Mouse (Mus musculus): ENCODE measurements around the gene BC048679. TPM values are rescaled to one million over a fixed set of nuclear protein-coding genes. Genes with fewer than 3 reads are reported as not detected.

Gene BC048679
- polyA plus RNA-seq (2014; fragmentation: Nextera tagmentation; extraction: Ambion mirVana): not detected in 2 replicates

- WGBS: 44% methylated on average over 7 of the region's 7 CpGs
- Histone ChIP-seq H3K4me2 (no peak within 1 kb of the TSS), H3K9me3 (ENCODE audit: control insufficient read depth, low read length) (no peaks in the 10 kb centered on the region), H3K4me3 (ENCODE audit: low read depth, low read length) (no peak within 1 kb of the TSS), H3K27ac (ENCODE audit: low read depth, low read length) (no peak within 1 kb of the TSS), H3K9ac (ENCODE audit: low read depth, low read length) (no peak within 1 kb of the TSS), H3K27me3 (replicated peaks; ENCODE audit: control insufficient read depth, insufficient read depth, low read length) (peaks cover 19% of the 10 kb centered on the region), H3K4me1 (replicated peaks; ENCODE audit: control insufficient read depth, insufficient read depth, low read length) (no peaks in the 10 kb centered on the region), H3K36me3 (ENCODE audit: control insufficient read depth, insufficient read depth, low read length) (no peaks in the 10 kb centered on the region)
- ATAC-seq (replicated peaks; ENCODE audit: low FRiP score) (no peak), DNase-seq (ENCODE audit: low spot score) (no peak)
These were observed at the start of gene BC048679 for GRCm38 (mm10) chr7:81498181-81498580. TSS of gene BC048679 (minus strand) at chr7:81498281.

GRCm38 (mm10) chr7:81542934-81543333 lies 44.9 kb upstream of the BC048679 start:
- H3K27me3 ChIP-seq (replicated peaks; ENCODE audit: control insufficient read depth, insufficient read depth, low read length): no peaks in the 10 kb centered on the region; the same call in 1 of the 2 replicates
- H3K36me3 ChIP-seq (ENCODE audit: control insufficient read depth, insufficient read depth, low read length): no peaks in the 10 kb centered on the region
- no peak overlapping the region for H3K4me2 ChIP-seq
- H3K9me3 ChIP-seq (ENCODE audit: control insufficient read depth, low read length): no peaks in the 10 kb centered on the region
- 75% methylated on average over 8 of the region's 8 CpGs for WGBS
- no peak overlapping the region for H3K9ac ChIP-seq (ENCODE audit: low read depth, low read length)
- no peak overlapping the region for H3K27ac ChIP-seq (ENCODE audit: low read depth, low read length)
- no peaks in the 10 kb centered on the region for H3K4me1 ChIP-seq (replicated peaks; ENCODE audit: control insufficient read depth, insufficient read depth, low read length)
- no peak for ATAC-seq (replicated peaks; ENCODE audit: low FRiP score)
- no peak overlapping the region for H3K4me3 ChIP-seq (ENCODE audit: low read depth, low read length)
- no peak for DNase-seq (ENCODE audit: low spot score)

- H3K9me3 ChIP-seq (ENCODE audit: control insufficient read depth, low read length): no peaks in the 10 kb centered on the region
- DNase-seq (ENCODE audit: low spot score) (no peak), ATAC-seq (replicated peaks; ENCODE audit: low FRiP score) (no peak)
- no peak overlapping the region for H3K27ac ChIP-seq (ENCODE audit: low read depth, low read length)
- H3K4me1 ChIP-seq (replicated peaks; ENCODE audit: control insufficient read depth, insufficient read depth, low read length): no peaks in the 10 kb centered on the region
- H3K9ac ChIP-seq (ENCODE audit: low read depth, low read length): no peak overlapping the region
- no peak overlapping the region for H3K4me3 ChIP-seq (ENCODE audit: low read depth, low read length)
- WGBS: 77% methylated on average over 7 of the region's 7 CpGs
- H3K4me2 ChIP-seq: no peak overlapping the region
- no peaks in the 10 kb centered on the region; the same call in 1 of the 2 replicates for H3K27me3 ChIP-seq (replicated peaks; ENCODE audit: control insufficient read depth, insufficient read depth, low read length)
- H3K36me3 ChIP-seq (ENCODE audit: control insufficient read depth, insufficient read depth, low read length): no peaks in the 10 kb centered on the region
These were observed 43.9 kb upstream of the BC048679 start for GRCm38 (mm10) chr7:81541924-81542524.

GRCm38 (mm10) chr7:81540999-81541398 lies 42.9 kb upstream of the BC048679 start:
- H3K27ac ChIP-seq (ENCODE audit: low read depth, low read length): no peak overlapping the region
- 50% methylated on average over 1 of the region's 1 CpGs for WGBS
- no peak for ATAC-seq (replicated peaks; ENCODE audit: low FRiP score)
- H3K27me3 ChIP-seq (replicated peaks; ENCODE audit: control insufficient read depth, insufficient read depth, low read length): no peaks in the 10 kb centered on the region; the same call in 1 of the 2 replicates
- no peak overlapping the region for H3K4me3 ChIP-seq (ENCODE audit: low read depth, low read length)
- H3K4me2 ChIP-seq: no peak overlapping the region
- H3K36me3 ChIP-seq (ENCODE audit: control insufficient read depth, insufficient read depth, low read length): no peaks in the 10 kb centered on the region
- no peaks in the 10 kb centered on the region for H3K4me1 ChIP-seq (replicated peaks; ENCODE audit: control insufficient read depth, insufficient read depth, low read length)
- H3K9me3 ChIP-seq (ENCODE audit: control insufficient read depth, low read length): no peaks in the 10 kb centered on the region
- DNase-seq (ENCODE audit: low spot score): no peak
- no peak overlapping the region for H3K9ac ChIP-seq (ENCODE audit: low read depth, low read length)

- Histone ChIP-seq H3K27me3 (replicated peaks; ENCODE audit: control insufficient read depth, insufficient read depth, low read length) (no peaks in the 10 kb centered on the region; the same call in 1 of the 2 replicates), H3K4me1 (replicated peaks; ENCODE audit: control insufficient read depth, insufficient read depth, low read length) (no peaks in the 10 kb centered on the region), H3K4me3 (ENCODE audit: low read depth, low read length) (no peak overlapping the region), H3K4me2 (no peak overlapping the region), H3K27ac (ENCODE audit: low read depth, low read length) (no peak overlapping the region), H3K9me3 (ENCODE audit: control insufficient read depth, low read length) (no peaks in the 10 kb centered on the region), H3K9ac (ENCODE audit: low read depth, low read length) (no peak overlapping the region), H3K36me3 (ENCODE audit: control insufficient read depth, insufficient read depth, low read length) (peaks cover 10% of the 10 kb centered on the region)
- no peak for ATAC-seq (replicated peaks; ENCODE audit: low FRiP score)
- WGBS: 51% methylated on average over 2 of the region's 2 CpGs
- DNase-seq (ENCODE audit: low spot score): no peak
These were observed 41.5 kb upstream of the BC048679 start for GRCm38 (mm10) chr7:81539565-81539964.

- peaks cover 3% of the 10 kb centered on the region; the same call in 1 of the 2 replicates for H3K9me3 ChIP-seq (ENCODE audit: control insufficient read depth, low read length)
- H3K27me3 ChIP-seq (replicated peaks; ENCODE audit: control insufficient read depth, insufficient read depth, low read length): no peaks in the 10 kb centered on the region; the same call in 1 of the 2 replicates
- no peak overlapping the region for H3K9ac ChIP-seq (ENCODE audit: low read depth, low read length)
- H3K36me3 ChIP-seq (ENCODE audit: control insufficient read depth, insufficient read depth, low read length): peaks cover 23% of the 10 kb centered on the region
- no peak overlapping the region for H3K4me2 ChIP-seq
- 72% methylated on average over 2 of the region's 2 CpGs for WGBS
- no peak overlapping the region for H3K27ac ChIP-seq (ENCODE audit: low read depth, low read length)
- DNase-seq (ENCODE audit: low spot score): no peak
- no peaks in the 10 kb centered on the region for H3K4me1 ChIP-seq (replicated peaks; ENCODE audit: control insufficient read depth, insufficient read depth, low read length)
- ATAC-seq (replicated peaks; ENCODE audit: low FRiP score): no peak
- H3K4me3 ChIP-seq (ENCODE audit: low read depth, low read length): no peak overlapping the region
These were observed 40.1 kb upstream of the BC048679 start for GRCm38 (mm10) chr7:81538070-81538675.

- no peak overlapping the region for H3K4me3 ChIP-seq (ENCODE audit: low read depth, low read length)
- ATAC-seq (replicated peaks; ENCODE audit: low FRiP score) (no peak), DNase-seq (ENCODE audit: low spot score) (no peak)
- WGBS: 90% methylated on average over 4 of the region's 4 CpGs
- no peak overlapping the region for H3K4me2 ChIP-seq
- H3K9ac ChIP-seq (ENCODE audit: low read depth, low read length): no peak overlapping the region
- no peak overlapping the region for H3K27ac ChIP-seq (ENCODE audit: low read depth, low read length)
- no peaks in the 10 kb centered on the region for H3K4me1 ChIP-seq (replicated peaks; ENCODE audit: control insufficient read depth, insufficient read depth, low read length)
- H3K36me3 ChIP-seq (ENCODE audit: control insufficient read depth, insufficient read depth, low read length): peaks cover 37% of the 10 kb centered on the region
- no peaks in the 10 kb centered on the region for H3K27me3 ChIP-seq (replicated peaks; ENCODE audit: control insufficient read depth, insufficient read depth, low read length)
- peaks cover 3% of the 10 kb centered on the region; the same call in 1 of the 2 replicates for H3K9me3 ChIP-seq (ENCODE audit: control insufficient read depth, low read length)
These were observed 38.4 kb upstream of the BC048679 start for GRCm38 (mm10) chr7:81536478-81536877.

- H3K27me3 ChIP-seq (replicated peaks; ENCODE audit: control insufficient read depth, insufficient read depth, low read length): no peaks in the 10 kb centered on the region
- 83% methylated on average over 1 of the region's 1 CpGs for WGBS
- H3K4me2 ChIP-seq: no peak overlapping the region
- H3K9ac ChIP-seq (ENCODE audit: low read depth, low read length): no peak overlapping the region
- peaks cover 48% of the 10 kb centered on the region for H3K36me3 ChIP-seq (ENCODE audit: control insufficient read depth, insufficient read depth, low read length)
- peaks cover 3% of the 10 kb centered on the region; the same call in 1 of the 2 replicates for H3K9me3 ChIP-seq (ENCODE audit: control insufficient read depth, low read length)
- DNase-seq (ENCODE audit: low spot score) (no peak), ATAC-seq (replicated peaks; ENCODE audit: low FRiP score) (no peak)
- no peaks in the 10 kb centered on the region for H3K4me1 ChIP-seq (replicated peaks; ENCODE audit: control insufficient read depth, insufficient read depth, low read length)
- no peak overlapping the region for H3K4me3 ChIP-seq (ENCODE audit: low read depth, low read length)
- H3K27ac ChIP-seq (ENCODE audit: low read depth, low read length): no peak overlapping the region
These were observed 33.4 kb upstream of the BC048679 start for GRCm38 (mm10) chr7:81531462-81531861.

GRCm38 (mm10) chr7:81528918-81529317 lies 30.8 kb upstream of the BC048679 start:
- DNase-seq (ENCODE audit: low spot score) (no peak), ATAC-seq (replicated peaks; ENCODE audit: low FRiP score) (no peak)
- WGBS: 90% methylated on average over 8 of the region's 8 CpGs
- Histone ChIP-seq H3K4me2 (no peak overlapping the region), H3K9ac (ENCODE audit: low read depth, low read length) (no peak overlapping the region), H3K27ac (ENCODE audit: low read depth, low read length) (no peak overlapping the region), H3K9me3 (ENCODE audit: control insufficient read depth, low read length) (peaks cover under 1% of the 10 kb centered on the region; the same call in 1 of the 2 replicates), H3K4me3 (ENCODE audit: low read depth, low read length) (no peak overlapping the region), H3K36me3 (ENCODE audit: control insufficient read depth, insufficient read depth, low read length) (peaks cover 34% of the 10 kb centered on the region), H3K4me1 (replicated peaks; ENCODE audit: control insufficient read depth, insufficient read depth, low read length) (peaks cover 10% of the 10 kb centered on the region), H3K27me3 (replicated peaks; ENCODE audit: control insufficient read depth, insufficient read depth, low read length) (no peaks in the 10 kb centered on the region)

Data from liver, embryonic 11.5 days (tissue).